26 mouse cellular contexts compared by ENCODE assay signal in the genomic region with DNA sequence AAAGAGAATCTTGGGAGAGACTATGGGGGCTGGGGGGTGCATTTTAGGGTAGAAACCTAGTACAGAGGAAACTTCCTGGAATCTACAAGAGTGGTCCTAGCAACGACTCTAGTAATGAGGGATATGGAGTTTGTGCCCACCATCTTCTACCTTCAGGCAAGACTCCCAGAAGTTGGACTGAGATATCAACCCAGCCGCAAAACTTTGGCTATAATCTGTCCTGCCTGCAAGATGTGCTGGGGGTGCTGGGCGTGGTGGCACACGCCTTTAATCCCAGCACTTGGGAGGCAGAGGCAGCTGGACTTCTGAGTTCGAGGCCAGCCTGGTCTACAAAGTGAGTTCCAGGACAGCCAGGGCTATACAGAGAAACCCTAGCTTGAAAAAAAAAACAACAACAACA. TPM values are rescaled to one million over a fixed set of nuclear protein-coding genes. Genes with fewer than 3 reads are reported as not detected.
"Had no signal": no experiment of that assay in that cellular context is flagged by ENCODE, and none has a peak within 500 bp of the region (broad histone marks: within the 10 kb centered on the region; RNA-seq: fewer than 3 reads in every experiment).

No protein-coding gene starts in this region.

- H3K9ac ChIP-seq: lung, embryonic 15.5 days; midbrain, embryonic 12.5 days; neural tube, embryonic 13.5 days; neural tube, embryonic 15.5 days; stomach, embryonic 15.5 days had no signal

- H3K9me3 ChIP-seq: lung, embryonic 15.5 days; midbrain, embryonic 10.5 days; midbrain, embryonic 12.5 days; neural tube, embryonic 13.5 days; neural tube, embryonic 15.5 days; stomach, embryonic 15.5 days had no signal

- H3K27ac ChIP-seq: lung, embryonic 15.5 days; macrophage; midbrain, embryonic 10.5 days; midbrain, embryonic 12.5 days; neural tube, embryonic 13.5 days; neural tube, embryonic 15.5 days; stomach, embryonic 15.5 days; stomach, postnatal 0 days had no signal

- ATAC-seq: lung, postnatal 0 days; midbrain, embryonic 16.5 days had no signal

- H3K27me3 ChIP-seq: lung, embryonic 15.5 days; megakaryocyte, embryonic 14.5 days; midbrain, embryonic 12.5 days; neural tube, embryonic 13.5 days; neural tube, embryonic 15.5 days; stomach, embryonic 15.5 days had no signal

- DNase-seq: lung, adult 2 months; lung, postnatal 14 days; lung, postnatal 36 days; midbrain, embryonic 14.5 days; right cerebral cortex, postnatal 14 days; thymus, adult 2 months; thymus, postnatal 25 days; thymus, postnatal 4 days had no signal

- H3K4me3 ChIP-seq: lung, embryonic 15.5 days; megakaryocyte, embryonic 14.5 days; midbrain, embryonic 10.5 days; midbrain, embryonic 12.5 days; myocyte; neural tube, embryonic 13.5 days; neural tube, embryonic 15.5 days; stomach, embryonic 15.5 days had no signal

- H3K36me3 ChIP-seq: lung, embryonic 15.5 days; midbrain, embryonic 10.5 days; midbrain, embryonic 12.5 days; neural tube, embryonic 13.5 days; neural tube, embryonic 15.5 days; stomach, embryonic 15.5 days had no signal

- H3K4me2 ChIP-seq: lung, embryonic 15.5 days; midbrain, embryonic 12.5 days; neural tube, embryonic 13.5 days; neural tube, embryonic 15.5 days; stomach, embryonic 15.5 days had no signal

- H3K4me1 ChIP-seq: lung, embryonic 15.5 days; megakaryocyte, embryonic 14.5 days; midbrain, embryonic 10.5 days; midbrain, embryonic 12.5 days; neural tube, embryonic 13.5 days; neural tube, embryonic 15.5 days; stomach, embryonic 15.5 days had no signal

RNA-seq across cellular contexts. Expression of a gene that starts 28.9 kb away (rescaled TPM):
- total RNA-seq: megakaryocyte progenitor cell, adult 5-6 weeks had no signal
- polyA plus RNA-seq: liver, embryonic 16.5 days; lung, adult 2 months; lung, embryonic 15.5 days; lung, postnatal 0 days; macrophage; midbrain, embryonic 10.5 days; midbrain, embryonic 12.5 days; midbrain, embryonic 14.5 days; midbrain, embryonic 16.5 days; neural tube, embryonic 11.5 days; neural tube, embryonic 13.5 days; neural tube, embryonic 15.5 days; spleen, adult 2 months; stomach, embryonic 15.5 days; stomach, postnatal 0 days; thymus, adult 2 months; urinary bladder, adult 2 months had no signal

RNA-seq across cellular contexts. Expression of a gene that starts 49.1 kb away (rescaled TPM):
- total RNA-seq: megakaryocyte progenitor cell, adult 5-6 weeks had no signal
- polyA plus RNA-seq: liver, embryonic 16.5 days; lung, adult 2 months; macrophage; midbrain, embryonic 10.5 days; midbrain, embryonic 12.5 days; midbrain, embryonic 14.5 days; midbrain, embryonic 16.5 days; neural tube, embryonic 11.5 days; neural tube, embryonic 13.5 days; neural tube, embryonic 15.5 days; stomach, embryonic 15.5 days; stomach, postnatal 0 days; testis, adult 2 months; thymus, adult 2 months; urinary bladder, adult 2 months had no signal
